9 mouse cellular contexts compared by ENCODE assay signal in genomic region chr13:54312405-54313185, GRCm38 (mm10). TPM values are rescaled to one million over a fixed set of nuclear protein-coding genes. Genes with fewer than 3 reads are reported as not detected.
DNase-seq lines count a peak whose midpoint lies in the region; ATAC-seq and TF ChIP-seq lines count a peak whose summit lies in the region.
"Had no signal": no experiment of that assay in that cellular context is flagged by ENCODE, and none has a peak within 500 bp of the region (broad histone marks: within the 10 kb centered on the region; RNA-seq: fewer than 3 reads in every experiment).

No protein-coding gene starts in this region.

- DNase-seq in embryo, embryonic 11 days, result peak; percentile 43
- DNase-seq in embryo, embryonic 10.5 days (ENCODE audit: low spot score), result no peak
- peak; percentile 65 for DNase-seq in MEL (ENCODE audit: low read depth, low spot score)
- peak; percentile 27 for DNase-seq in heart, adult 8-10 months (ENCODE audit: low spot score)
- peak; percentile 60 to 72 for DNase-seq in left cerebral cortex, adult 2 months (ENCODE audit: extremely low spot score in 1 of 2, low spot score in 2 of 2)
- DNase-seq in right cerebral cortex, postnatal 4 days, result peak; percentile 62
- no peak for DNase-seq in adrenal gland, postnatal 36 days

- TF ChIP-seq RAD21 in MEL (IDR thresholded peaks at IDR 0.05; ENCODE audit: low read depth, low read length), result no peak

- TF ChIP-seq EP300 in MEL (IDR thresholded peaks at IDR 0.05; ENCODE audit: low read depth in 1 of 2, low read length in 2 of 2), result peak; percentile 28 to 69; a peak in 3 of 4 replicates

- H3K27ac ChIP-seq in MEL (ENCODE audit: control insufficient read depth, low read depth, low read length), result peak overlapping the region; percentile 67
- H3K27ac ChIP-seq in left cerebral cortex, adult 2 months, result peak overlapping the region; percentile 63
- H3K27ac ChIP-seq: limb, embryonic 12.5 days had no signal

- H3K4me1 ChIP-seq in MEL (ENCODE audit: control insufficient read depth in 1 of 2, insufficient read depth in 2 of 2, low read length in 2 of 2), result peaks cover 6 to 36% of the 10 kb centered on the region in 2 experiments; a peak in 3 of 4 replicates

- peak in 1 of 2 experiments; percentile 29; a peak in 1 of 4 replicates for TF ChIP-seq POLR2A in MEL (IDR thresholded peaks at IDR 0.05; ENCODE audit: control insufficient read depth in 1 of 2, insufficient read depth in 1 of 2, low read depth in 1 of 2, low read length in 2 of 2, poor library complexity in 1 of 2)

- H3K9me3 ChIP-seq in MEL (replicated peaks; ENCODE audit: insufficient read depth, low read length), result no peaks in the 10 kb centered on the region
- H3K9me3 ChIP-seq: limb, embryonic 12.5 days had no signal

- ATAC-seq in granulocyte monocyte progenitor cell, adult 5-6 weeks (replicated peaks; ENCODE audit: poor library complexity, severe bottlenecking), result no peak

- H3K9ac ChIP-seq in MEL (ENCODE audit: control insufficient read depth, low read depth, low read length, poor library complexity, severe bottlenecking), result peak overlapping the region; percentile 58
- H3K9ac ChIP-seq: limb, embryonic 12.5 days had no signal

- H3K36me3 ChIP-seq in MEL (ENCODE audit: control insufficient read depth in 1 of 2, insufficient read depth in 2 of 2, low read length in 2 of 2), result peaks cover 0 to 14% of the 10 kb centered on the region in 2 experiments; a peak in 2 of 4 replicates
- H3K36me3 ChIP-seq: limb, embryonic 12.5 days had no signal

- H3K4me3 ChIP-seq in MEL (ENCODE audit: control insufficient read depth in 1 of 2, insufficient read depth in 1 of 2, low read depth in 2 of 2, low read length in 2 of 2), result peak overlapping the region; percentile 38 to 45
- no peak overlapping the region for H3K4me3 ChIP-seq in left cerebral cortex, adult 2 months
- H3K4me3 ChIP-seq: limb, embryonic 12.5 days had no signal

- no peaks in the 10 kb centered on the region for H3K79me2 ChIP-seq in MEL (ENCODE audit: control insufficient read depth, insufficient read depth, low read length, poor library complexity)

- no peak for TF ChIP-seq CTCF in MEL (IDR thresholded peaks at IDR 0.05 in 2 of 3, conservative IDR thresholded peaks at IDR 0.05 in 1 of 3; ENCODE audit: control insufficient read depth in 1 of 3, insufficient read depth in 1 of 3, low read depth in 2 of 3, low read length in 3 of 3, poor library complexity in 1 of 3, severe bottlenecking in 1 of 3)
- TF ChIP-seq CTCF in left cerebral cortex, adult 2 months (IDR thresholded peaks at IDR 0.05), result no peak

- intact Hi-C loops in left cerebral cortex, adult 2 months (cut with DNase I), result loop anchor here (2.0 kb wide), 1 partner anchor 44 kb away; no protein-coding TSS in a partner anchor

- no peaks in the 10 kb centered on the region for H3K27me3 ChIP-seq in MEL (ENCODE audit: control insufficient read depth in 1 of 2, insufficient read depth in 2 of 2, low read length in 2 of 2)
- H3K27me3 ChIP-seq: limb, embryonic 12.5 days had no signal

TF ChIP-seq in MEL, 35 proteins besides CTCF, POLR2A, EP300 and RAD21:
- TF ChIP-seq MAZ (IDR thresholded peaks at IDR 0.05; ENCODE audit: low read depth, low read length) (0 out of 2 replicates have a peak, but pooled peaks have one; percentile 51), TBP (IDR thresholded peaks at IDR 0.05; ENCODE audit: low read depth, low read length) (0 out of 2 replicates have a peak, but pooled peaks have one; percentile 56), GABPA (IDR thresholded peaks at IDR 0.05; ENCODE audit: low read depth, low read length) (no peak), TCF12 (IDR thresholded peaks at IDR 0.05; ENCODE audit: low read depth, low read length) (peak; percentile 37; the same call in 1 of the 2 replicates), ETS1 (IDR thresholded peaks at IDR 0.05; ENCODE audit: low read depth, low read length) (peak; percentile 36; the same call in 1 of the 2 replicates), CHD1 (IDR thresholded peaks at IDR 0.05; ENCODE audit: low read depth, low read length) (no peak), TAL1 (IDR thresholded peaks at IDR 0.05; ENCODE audit: low read length) (peak; percentile 65), ZNF384 (IDR thresholded peaks at IDR 0.05; ENCODE audit: low read depth, low read length) (no peak), CHD2 (IDR thresholded peaks at IDR 0.05; ENCODE audit: low read length) (no peak), MYC (IDR thresholded peaks at IDR 0.05; ENCODE audit: low read depth, low read length) (peak; percentile 72), HCFC1 (IDR thresholded peaks at IDR 0.05; ENCODE audit: low read depth, low read length) (no peak), MAX (IDR thresholded peaks at IDR 0.05; ENCODE audit: low read length) (no peak; the same call in none of the 2 replicates), SIN3A (IDR thresholded peaks at IDR 0.05; ENCODE audit: low read length) (no peak; the same call in 1 of the 2 replicates), MYB (IDR thresholded peaks at IDR 0.05; ENCODE audit: low read depth, low read length) (no peak), NELFE (IDR thresholded peaks at IDR 0.05; ENCODE audit: low read depth, low read length) (peak; percentile 5; the same call in 1 of the 2 replicates), ELF1 (IDR thresholded peaks at IDR 0.05; ENCODE audit: low read depth, low read length) (no peak)
TF ChIP-seq in MEL: peak in this region for 7.

RNA-seq across cellular contexts. Expression of gene Cplx2, which starts 58.6 kb away (rescaled TPM):
- total RNA-seq in MEL (2012; rRNA removed), result 1.8 and 2.1 TPM in 2 replicates
- polyA plus RNA-seq in MEL (2012; ENCODE audit: insufficient read depth in 1 of 2, insufficient read length in 2 of 2, low read depth in 1 of 2, low replicate concordance in 2 of 2, missing spikeins in 1 of 2), result 1 to 10 TPM in 1 of 2 experiments, not detected in 1; 4.7 TPM
- 1 to 10 TPM; 2.0 to 3.0 (median 2.5) TPM for total RNA-seq in heart, adult 8-10 months (2022)
- total RNA-seq in left cerebral cortex, adult 2 months (2021), result 100 to 1,000 TPM; 798 to 848 TPM
- total RNA-seq in granulocyte monocyte progenitor cell, adult 5-6 weeks (2014; fragmentation: Nextera tagmentation), result not detected in 2 replicates
- not detected in 2 replicates for total RNA-seq in granulocyte monocyte progenitor cell, adult 5-6 weeks (2017)
- 10 to 100 TPM; 17.9 to 18.6 TPM for total RNA-seq in adrenal gland, postnatal 36 days (2021)

Comparison
In these comparisons a context has a peak if more than half of its experiments do, and no peak if none do; other contexts are left out.
1. DNase-seq: peak in embryo, embryonic 11 days (single experiment), MEL (single experiment), heart, adult 8-10 months (single experiment), left cerebral cortex, adult 2 months (2 of 2) and right cerebral cortex, postnatal 4 days (single experiment); none in embryo, embryonic 10.5 days (single experiment) and adrenal gland, postnatal 36 days (0 of 2).
2. RNA of gene Cplx2, which starts 58.6 kb away (total RNA-seq): 798 to 848 TPM in left cerebral cortex, adult 2 months; 17.9 to 18.6 TPM in adrenal gland, postnatal 36 days, 2.0 to 3.0 TPM in heart, adult 8-10 months, 1.8 to 2.1 TPM in MEL and not detected in granulocyte monocyte progenitor cell, adult 5-6 weeks; every median in the first group is over 10 times any median in the second.